Mouse (Mus musculus): ENCODE measurements around the gene Cd4. TPM values are rescaled to one million over a fixed set of nuclear protein-coding genes. Genes with fewer than 3 reads are reported as not detected.

Gene Cd4
- polyA plus RNA-seq, 1 experiment from 2014 or later, result not detected

DNA sequence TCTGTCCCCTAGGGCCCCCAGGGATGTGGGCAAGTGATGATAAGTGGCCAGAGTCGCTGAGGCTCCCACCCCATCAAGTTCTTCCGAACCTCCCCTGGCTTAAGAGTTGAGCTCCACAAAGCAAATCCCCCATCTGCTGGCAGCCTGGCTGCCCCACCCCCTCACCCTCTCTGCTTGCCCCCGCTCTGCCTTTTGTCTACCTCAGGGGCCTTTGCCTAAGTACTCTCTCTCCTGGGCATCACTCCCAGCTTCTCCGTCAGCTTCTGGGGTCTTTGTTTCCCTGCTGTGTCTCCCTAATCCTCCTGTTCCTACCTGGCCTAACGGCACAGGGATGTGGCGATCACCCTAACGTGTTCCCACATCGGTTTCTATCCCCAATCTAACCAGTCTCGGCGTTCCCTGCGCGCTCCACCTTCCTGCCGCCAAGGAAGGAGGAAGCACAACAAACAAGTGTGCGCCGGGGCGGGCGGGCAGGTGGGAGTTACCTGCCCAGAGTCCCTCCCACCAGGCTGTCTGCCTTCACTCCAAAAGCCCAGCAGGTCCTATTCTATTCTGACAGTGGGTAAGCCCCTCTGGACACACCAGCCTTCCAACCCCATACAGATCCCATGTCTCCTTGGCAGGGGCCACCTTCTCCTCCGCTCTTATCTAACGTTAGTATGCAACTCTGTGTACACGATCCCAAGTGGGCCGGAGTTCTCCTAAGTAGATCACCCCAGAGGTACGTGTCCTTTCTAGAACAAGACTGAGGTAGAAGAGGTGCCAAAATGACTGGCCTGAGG is 27.3 kb upstream of the Cd4 start:
- ATAC-seq (ENCODE audit: insufficient read depth) (no peak), DNase-seq (no peak)
- Histone ChIP-seq H3K27me3 (ENCODE audit: insufficient read depth, low read length) (peaks cover 2% of the 10 kb centered on the region; the same call in 1 of the 2 replicates), H3K27ac (ENCODE audit: low read depth) (no peak overlapping the region), H3K9me3 (ENCODE audit: low read depth, low read length) (no peaks in the 10 kb centered on the region), H3K4me2 (peak overlapping the region; percentile 100), H3K36me3 (ENCODE audit: insufficient read depth) (peaks cover 27% of the 10 kb centered on the region), H3K4me3 (ENCODE audit: low read depth, low read length) (peak overlapping the region; percentile 88), H3K9ac (peak overlapping the region; percentile 98), H3K4me1 (ENCODE audit: insufficient read depth) (peaks cover 11% of the 10 kb centered on the region)
- WGBS, result 18% methylated on average over 22 of the region's 22 CpGs
- no peak for TF ChIP-seq CTCF (IDR thresholded peaks at IDR 0.05; ENCODE audit: low read depth)

GRCm38 (mm10) chr6:124914511-124914910 is 26.5 kb upstream of the Cd4 start:
- WGBS, result 86% methylated on average over 7 of the region's 7 CpGs
- TF ChIP-seq CTCF (IDR thresholded peaks at IDR 0.05; ENCODE audit: low read depth), result no peak
- no peak for DNase-seq
- H3K36me3 ChIP-seq (ENCODE audit: insufficient read depth), result peaks cover 27% of the 10 kb centered on the region
- H3K4me3 ChIP-seq (ENCODE audit: low read depth, low read length), result no peak overlapping the region
- no peak overlapping the region for H3K27ac ChIP-seq (ENCODE audit: low read depth)
- ATAC-seq (ENCODE audit: insufficient read depth), result no peak
- H3K9ac ChIP-seq, result no peak overlapping the region
- H3K27me3 ChIP-seq (ENCODE audit: insufficient read depth, low read length), result peaks cover 10% of the 10 kb centered on the region; the same call in 1 of the 2 replicates
- H3K4me1 ChIP-seq (ENCODE audit: insufficient read depth), result peaks cover 15% of the 10 kb centered on the region
- peak overlapping the region; percentile 100; the same call in 1 of the 2 replicates for H3K4me2 ChIP-seq
- H3K9me3 ChIP-seq (ENCODE audit: low read depth, low read length), result no peaks in the 10 kb centered on the region

DNA sequence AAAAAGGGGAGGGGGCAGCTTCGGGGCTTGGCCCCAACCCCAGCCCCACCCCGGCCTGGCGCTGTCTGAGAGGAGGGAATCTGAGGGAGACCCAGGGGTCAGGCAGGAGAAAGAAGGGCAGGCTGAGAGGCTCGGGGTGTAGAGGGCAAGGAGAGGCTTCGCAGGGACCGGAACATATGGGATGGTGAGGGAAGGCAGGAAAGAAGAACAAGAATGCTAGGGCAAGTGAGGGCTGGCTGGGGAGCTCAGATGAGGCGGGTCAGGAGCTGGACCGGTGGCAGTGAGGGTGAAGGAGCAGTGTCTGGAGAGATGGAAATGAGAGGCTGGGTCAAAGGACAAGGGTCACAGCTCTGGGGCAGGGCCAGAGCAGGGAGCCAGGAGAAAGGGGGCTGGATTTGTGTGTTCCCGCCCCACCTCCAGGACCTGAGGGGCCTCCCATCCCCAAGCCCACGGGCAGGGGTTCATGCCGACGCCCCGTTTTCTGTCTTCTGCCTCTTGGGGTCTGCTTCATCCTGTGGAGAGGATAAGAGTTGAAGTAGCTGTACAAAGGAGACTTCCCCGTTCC is 25.8 kb upstream of the Cd4 start:
- no peak for ATAC-seq (ENCODE audit: insufficient read depth)
- Histone ChIP-seq H3K9ac (no peak overlapping the region; the same call in 1 of the 2 replicates), H3K9me3 (ENCODE audit: low read depth, low read length) (no peaks in the 10 kb centered on the region), H3K27ac (ENCODE audit: low read depth) (no peak overlapping the region), H3K4me1 (ENCODE audit: insufficient read depth) (peaks cover 12% of the 10 kb centered on the region), H3K36me3 (ENCODE audit: insufficient read depth) (peaks cover 27% of the 10 kb centered on the region), H3K27me3 (ENCODE audit: insufficient read depth, low read length) (peaks cover 10% of the 10 kb centered on the region; the same call in 1 of the 2 replicates), H3K4me2 (peak overlapping the region; percentile 12; the same call in 1 of the 2 replicates), H3K4me3 (ENCODE audit: low read depth, low read length) (no peak overlapping the region)
- 68% methylated on average over 14 of the region's 14 CpGs for WGBS
- DNase-seq, result no peak
- TF ChIP-seq CTCF (IDR thresholded peaks at IDR 0.05; ENCODE audit: low read depth), result no peak

GRCm38 (mm10) chr6:124913214-124913613 is 25.2 kb upstream of the Cd4 start:
- DNase-seq, result peak; percentile 40
- 60% methylated on average over 6 of the region's 6 CpGs for WGBS
- no peak overlapping the region for H3K9ac ChIP-seq
- H3K9me3 ChIP-seq (ENCODE audit: low read depth, low read length), result no peaks in the 10 kb centered on the region
- no peak for TF ChIP-seq CTCF (IDR thresholded peaks at IDR 0.05; ENCODE audit: low read depth)
- H3K27me3 ChIP-seq (ENCODE audit: insufficient read depth, low read length), result peaks cover 10% of the 10 kb centered on the region; the same call in 1 of the 2 replicates
- peaks cover 27% of the 10 kb centered on the region for H3K36me3 ChIP-seq (ENCODE audit: insufficient read depth)
- H3K27ac ChIP-seq (ENCODE audit: low read depth), result no peak overlapping the region
- peaks cover 12% of the 10 kb centered on the region for H3K4me1 ChIP-seq (ENCODE audit: insufficient read depth)
- H3K4me2 ChIP-seq, result no peak overlapping the region
- ATAC-seq (ENCODE audit: insufficient read depth), result no peak
- H3K4me3 ChIP-seq (ENCODE audit: low read depth, low read length), result no peak overlapping the region

DNA sequence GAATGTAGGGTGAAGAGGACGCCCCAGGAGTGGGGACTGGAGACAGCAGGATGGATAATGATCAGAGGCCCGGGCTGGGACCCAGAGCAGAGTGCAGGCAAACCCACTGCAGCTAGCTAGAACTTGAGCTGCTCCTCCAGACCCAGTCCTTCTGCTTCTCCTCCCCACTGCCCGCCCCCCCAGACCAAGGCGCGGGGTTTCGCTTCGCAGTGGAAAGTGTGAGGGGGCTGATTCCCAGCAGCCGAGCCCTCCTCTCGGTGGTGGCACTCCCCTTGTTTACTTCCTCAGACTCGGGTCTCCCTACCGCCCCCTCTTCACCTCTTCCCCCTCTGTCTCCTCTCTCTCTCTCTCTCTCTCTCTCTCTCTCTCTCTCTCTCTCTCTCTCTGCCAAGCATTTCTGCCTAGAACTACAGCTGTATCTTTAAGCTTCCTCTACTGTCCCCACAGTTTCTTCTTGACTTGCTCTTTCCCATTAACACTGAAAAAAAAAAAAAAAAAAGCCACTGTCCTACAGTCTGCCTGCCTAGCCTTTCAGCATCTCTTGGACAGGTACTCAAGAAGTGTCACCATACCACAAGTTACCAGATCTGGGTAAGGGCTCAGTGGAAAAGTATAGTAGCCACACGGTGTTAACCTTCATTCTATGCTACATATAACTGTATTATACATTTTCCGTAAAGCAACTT is 23.7 kb upstream of the Cd4 start, which contains the start of gene Lag3:
TSS of gene Lag3 (minus strand) at position 173 of the 686 bp plus-strand sequence.
- Histone ChIP-seq H3K4me2 (peak within 1 kb of the TSS; percentile 36; the same call in 1 of the 2 replicates), H3K27ac (ENCODE audit: low read depth) (peak within 1 kb of the TSS; percentile 15; the same call in 1 of the 2 replicates), H3K36me3 (ENCODE audit: insufficient read depth) (peaks cover 27% of the 10 kb centered on the region), H3K4me1 (ENCODE audit: insufficient read depth) (peaks cover 12% of the 10 kb centered on the region), H3K4me3 (ENCODE audit: low read depth, low read length) (no peak within 1 kb of the TSS), H3K9ac (peak within 1 kb of the TSS; percentile 23), H3K9me3 (ENCODE audit: low read depth, low read length) (no peaks in the 10 kb centered on the region), H3K27me3 (ENCODE audit: insufficient read depth, low read length) (peaks cover 10% of the 10 kb centered on the region; the same call in 1 of the 2 replicates)
- DNase-seq (peak; percentile 46), ATAC-seq (ENCODE audit: insufficient read depth) (peak; percentile 8; the same call in 1 of the 2 replicates)
- WGBS, result 9% methylated on average over 13 of the region's 13 CpGs
- no peak for TF ChIP-seq CTCF (IDR thresholded peaks at IDR 0.05; ENCODE audit: low read depth)

DNA sequence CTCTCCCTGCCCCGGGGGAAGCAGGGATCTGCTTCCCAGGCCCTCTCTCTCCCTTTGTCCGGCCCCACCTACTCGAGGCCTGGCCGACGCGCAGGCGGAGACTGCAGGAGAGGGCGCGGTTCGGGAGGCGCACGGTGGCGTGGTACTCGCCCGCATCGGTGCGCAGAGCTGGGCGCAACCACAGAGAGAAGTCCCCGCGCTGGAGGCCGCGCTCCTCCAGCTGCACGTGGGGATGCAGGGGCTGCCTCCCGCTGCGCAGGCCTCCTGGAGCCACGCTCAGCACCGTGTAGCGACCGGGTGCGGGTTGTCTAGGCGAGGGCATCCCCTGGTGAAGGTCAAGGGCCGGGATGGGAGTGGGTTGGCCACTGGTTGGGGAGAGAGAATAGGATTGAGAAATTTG is 22.0 kb upstream of the Cd4 start:
- ATAC-seq (ENCODE audit: insufficient read depth) (0 out of 2 replicates have a peak, but pooled peaks have one; percentile 19), DNase-seq (peak; percentile 45)
- Histone ChIP-seq H3K4me3 (ENCODE audit: low read depth, low read length) (peak overlapping the region; percentile 18), H3K27me3 (ENCODE audit: insufficient read depth, low read length) (peaks cover 10% of the 10 kb centered on the region; the same call in 1 of the 2 replicates), H3K36me3 (ENCODE audit: insufficient read depth) (peaks cover 26% of the 10 kb centered on the region), H3K27ac (ENCODE audit: low read depth) (no peak overlapping the region), H3K4me2 (peak overlapping the region; percentile 55), H3K4me1 (ENCODE audit: insufficient read depth) (peaks cover 9% of the 10 kb centered on the region), H3K9me3 (ENCODE audit: low read depth, low read length) (no peaks in the 10 kb centered on the region), H3K9ac (peak overlapping the region; percentile 48)
- WGBS, result 7% methylated on average over 32 of the region's 32 CpGs
- TF ChIP-seq CTCF (IDR thresholded peaks at IDR 0.05; ENCODE audit: low read depth), result no peak

Data from lung, embryonic 14.5 days (tissue).